Mouse (Mus musculus): ENCODE measurements around the gene Scnn1g. TPM values are rescaled to one million over a fixed set of nuclear protein-coding genes. Genes with fewer than 3 reads are reported as not detected.

The Scnn1g gene
- 59.7 and 64.2 TPM in 2 replicates for polyA plus RNA-seq (2015; fragmentation: Nextera tagmentation; extraction: Ambion mirVana)

GRCm38 (mm10) chr7:121734171-121734831, at the start of gene Scnn1g:
Scnn1g (plus strand) TSS chr7:121734479.
- TF ChIP-seq CTCF (IDR thresholded peaks at IDR 0.05; ENCODE audit: low read depth), result peak; percentile 98
- H3K27ac ChIP-seq, result 0 out of 2 replicates have a peak within 1 kb of the TSS, but pooled peaks have one; percentile 22
- H3K9ac ChIP-seq (ENCODE audit: low read depth, low read length), result 0 out of 2 replicates have a peak within 1 kb of the TSS, but pooled peaks have one; percentile 47
- peaks cover 6% of the 10 kb centered on the region; the same call in 1 of the 2 replicates for H3K4me1 ChIP-seq (replicated peaks; ENCODE audit: insufficient read depth, low read length)
- no peaks in the 10 kb centered on the region for H3K9me3 ChIP-seq (replicated peaks; ENCODE audit: low read length)
- H3K36me3 ChIP-seq (ENCODE audit: insufficient read depth, low read length), result no peaks in the 10 kb centered on the region
- ATAC-seq (replicated peaks; ENCODE audit: low FRiP score, low read depth), result peak; percentile 88
- peak; percentile 84 for DNase-seq (ENCODE audit: low spot score)
- 2% methylated on average over 38 of the region's 38 CpGs for WGBS
- H3K27me3 ChIP-seq (ENCODE audit: insufficient read depth, low read length), result no peaks in the 10 kb centered on the region
- H3K4me3 ChIP-seq (replicated peaks; ENCODE audit: low read depth, low read length), result peak within 1 kb of the TSS; percentile 39
- H3K4me2 ChIP-seq (ENCODE audit: low read length), result peak within 1 kb of the TSS; percentile 57

- no peak overlapping the region for H3K9ac ChIP-seq (ENCODE audit: low read depth, low read length)
- no peak for ATAC-seq (replicated peaks; ENCODE audit: low FRiP score, low read depth)
- TF ChIP-seq CTCF (IDR thresholded peaks at IDR 0.05; ENCODE audit: low read depth), result no peak
- H3K27ac ChIP-seq, result no peak overlapping the region
- no peak overlapping the region for H3K4me3 ChIP-seq (replicated peaks; ENCODE audit: low read depth, low read length)
- H3K4me1 ChIP-seq (replicated peaks; ENCODE audit: insufficient read depth, low read length), result no peaks in the 10 kb centered on the region
- 80% methylated on average over 5 of the region's 5 CpGs for WGBS
- DNase-seq (ENCODE audit: low spot score), result no peak
- no peaks in the 10 kb centered on the region for H3K27me3 ChIP-seq (ENCODE audit: insufficient read depth, low read length)
- no peak overlapping the region for H3K4me2 ChIP-seq (ENCODE audit: low read length)
- H3K9me3 ChIP-seq (replicated peaks; ENCODE audit: low read length), result no peaks in the 10 kb centered on the region
- H3K36me3 ChIP-seq (ENCODE audit: insufficient read depth, low read length), result no peaks in the 10 kb centered on the region
Observed at GRCm38 (mm10) chr7:121685140-121685984, 48.9 kb upstream of the Scnn1g start.

- Histone ChIP-seq H3K4me2 (ENCODE audit: low read length) (no peak overlapping the region), H3K36me3 (ENCODE audit: insufficient read depth, low read length) (no peaks in the 10 kb centered on the region), H3K9me3 (replicated peaks; ENCODE audit: low read length) (no peaks in the 10 kb centered on the region), H3K27me3 (ENCODE audit: insufficient read depth, low read length) (no peaks in the 10 kb centered on the region), H3K4me1 (replicated peaks; ENCODE audit: insufficient read depth, low read length) (no peaks in the 10 kb centered on the region), H3K4me3 (replicated peaks; ENCODE audit: low read depth, low read length) (no peak overlapping the region), H3K27ac (no peak overlapping the region), H3K9ac (ENCODE audit: low read depth, low read length) (no peak overlapping the region)
- ATAC-seq (replicated peaks; ENCODE audit: low FRiP score, low read depth), result no peak
- DNase-seq (ENCODE audit: low spot score), result no peak
- TF ChIP-seq CTCF (IDR thresholded peaks at IDR 0.05; ENCODE audit: low read depth), result no peak
Observed at GRCm38 (mm10) chr7:121689338-121689737, 44.9 kb upstream of the Scnn1g start.

GRCm38 (mm10) chr7:121691803-121692202, 42.5 kb upstream of the Scnn1g start:
- H3K4me2 ChIP-seq (ENCODE audit: low read length), result no peak overlapping the region
- no peaks in the 10 kb centered on the region for H3K27me3 ChIP-seq (ENCODE audit: insufficient read depth, low read length)
- DNase-seq (ENCODE audit: low spot score), result no peak
- H3K9ac ChIP-seq (ENCODE audit: low read depth, low read length), result no peak overlapping the region
- no peaks in the 10 kb centered on the region for H3K9me3 ChIP-seq (replicated peaks; ENCODE audit: low read length)
- no peak overlapping the region for H3K27ac ChIP-seq
- no peak overlapping the region for H3K4me3 ChIP-seq (replicated peaks; ENCODE audit: low read depth, low read length)
- WGBS, result 57% methylated on average over 2 of the region's 2 CpGs
- H3K36me3 ChIP-seq (ENCODE audit: insufficient read depth, low read length), result no peaks in the 10 kb centered on the region
- ATAC-seq (replicated peaks; ENCODE audit: low FRiP score, low read depth), result no peak
- no peaks in the 10 kb centered on the region for H3K4me1 ChIP-seq (replicated peaks; ENCODE audit: insufficient read depth, low read length)
- TF ChIP-seq CTCF (IDR thresholded peaks at IDR 0.05; ENCODE audit: low read depth), result no peak

- Histone ChIP-seq H3K4me3 (replicated peaks; ENCODE audit: low read depth, low read length) (no peak overlapping the region), H3K4me2 (ENCODE audit: low read length) (no peak overlapping the region), H3K36me3 (ENCODE audit: insufficient read depth, low read length) (no peaks in the 10 kb centered on the region), H3K27ac (peak overlapping the region; percentile 31; the same call in 1 of the 2 replicates), H3K9me3 (replicated peaks; ENCODE audit: low read length) (no peaks in the 10 kb centered on the region), H3K27me3 (ENCODE audit: insufficient read depth, low read length) (no peaks in the 10 kb centered on the region), H3K9ac (ENCODE audit: low read depth, low read length) (no peak overlapping the region), H3K4me1 (replicated peaks; ENCODE audit: insufficient read depth, low read length) (no peaks in the 10 kb centered on the region)
- peak; percentile 12 for DNase-seq (ENCODE audit: low spot score)
- no peak for TF ChIP-seq CTCF (IDR thresholded peaks at IDR 0.05; ENCODE audit: low read depth)
- no peak for ATAC-seq (replicated peaks; ENCODE audit: low FRiP score, low read depth)
Observed at GRCm38 (mm10) chr7:121697170-121697569, 37.1 kb upstream of the Scnn1g start.

- H3K27ac ChIP-seq, result no peak overlapping the region
- H3K4me2 ChIP-seq (ENCODE audit: low read length), result no peak overlapping the region
- DNase-seq (ENCODE audit: low spot score) (peak; percentile 40), ATAC-seq (replicated peaks; ENCODE audit: low FRiP score, low read depth) (no peak)
- no peak for TF ChIP-seq CTCF (IDR thresholded peaks at IDR 0.05; ENCODE audit: low read depth)
- 46% methylated on average over 1 of the region's 1 CpGs for WGBS
- no peak overlapping the region for H3K9ac ChIP-seq (ENCODE audit: low read depth, low read length)
- no peaks in the 10 kb centered on the region for H3K9me3 ChIP-seq (replicated peaks; ENCODE audit: low read length)
- H3K4me1 ChIP-seq (replicated peaks; ENCODE audit: insufficient read depth, low read length), result no peaks in the 10 kb centered on the region
- H3K36me3 ChIP-seq (ENCODE audit: insufficient read depth, low read length), result no peaks in the 10 kb centered on the region
- no peaks in the 10 kb centered on the region for H3K27me3 ChIP-seq (ENCODE audit: insufficient read depth, low read length)
- no peak overlapping the region for H3K4me3 ChIP-seq (replicated peaks; ENCODE audit: low read depth, low read length)
Observed at GRCm38 (mm10) chr7:121697574-121697973, 36.7 kb upstream of the Scnn1g start.
